Comparison of ENCODE assay signal across 14 mouse cellular contexts in the genomic region with DNA sequence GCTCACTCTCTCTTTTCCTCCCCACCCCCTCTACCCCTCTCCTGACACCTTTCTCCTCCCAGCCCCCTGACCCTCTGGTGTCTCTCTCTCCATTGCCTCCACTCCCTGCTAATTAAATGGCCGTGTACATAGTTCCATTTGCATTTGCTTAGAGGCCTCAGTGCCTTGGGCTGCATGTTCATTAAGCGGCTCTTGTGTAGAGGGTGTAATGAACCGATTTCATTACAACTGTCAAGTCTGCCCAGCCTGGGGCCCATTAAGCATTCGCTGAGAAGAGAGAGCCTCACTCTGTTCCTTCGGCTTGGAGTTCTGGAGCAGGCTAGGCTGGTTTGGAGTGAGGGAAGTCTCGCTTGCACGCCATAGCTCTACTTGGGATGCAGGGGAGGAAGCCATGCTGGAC.
A peak's percentile ranks its signal among the peaks of the same experiment; 100 is the strongest.
DNase-seq lines count a peak whose midpoint lies in the region; ATAC-seq lines count a peak whose summit lies in the region.
"Had no signal": no experiment of that assay in that cellular context is flagged by ENCODE, and none has a peak within 500 bp of the region (broad histone marks: within the 10 kb centered on the region; RNA-seq: fewer than 3 reads in every experiment).

No protein-coding gene starts in this region.

- WGBS in midbrain, embryonic 12.5 days: 47% methylated on average over 7 of the region's 7 CpGs
- WGBS in midbrain, embryonic 11.5 days: 63% methylated on average over 7 of the region's 7 CpGs
- WGBS in forebrain, embryonic 13.5 days: 17% methylated on average over 7 of the region's 7 CpGs
- WGBS in hindbrain, embryonic 16.5 days: 24% methylated on average over 7 of the region's 7 CpGs
- WGBS in heart, embryonic 12.5 days: 60% methylated on average over 7 of the region's 7 CpGs

- ATAC-seq in midbrain, embryonic 12.5 days (ENCODE audit: low FRiP score, low read depth): peak; percentile 19; the same call in 1 of the 2 replicates
- ATAC-seq in midbrain, embryonic 11.5 days (ENCODE audit: low FRiP score): no peak
- ATAC-seq in forebrain, embryonic 13.5 days: peak; percentile 92
- ATAC-seq in hindbrain, embryonic 16.5 days: peak; percentile 86
- ATAC-seq in heart, embryonic 12.5 days (ENCODE audit: insufficient number of reproducible peaks, low FRiP score): no peak

- DNase-seq in midbrain, embryonic 11.5 days (ENCODE audit: low spot score, missing footprints): no peak
- peak; percentile 25 for DNase-seq in retina, embryonic 14.5 days (ENCODE audit: low spot score)
- DNase-seq in testis, postnatal 14 days (ENCODE audit: low spot score): no peak
- DNase-seq in cerebellum, adult 11-12 months: no peak
- DNase-seq: cerebellum, adult 8-10 months; kidney, adult 9 months; layer of hippocampus, postnatal 36 days; liver, embryonic 13.5 days; thymus, postnatal 36 days had no signal

- no peaks in the 10 kb centered on the region for H3K27me3 ChIP-seq in midbrain, embryonic 12.5 days
- H3K27me3 ChIP-seq in midbrain, embryonic 11.5 days (ENCODE audit: control insufficient read depth, insufficient read depth, low read length): no peaks in the 10 kb centered on the region
- H3K27me3 ChIP-seq in forebrain, embryonic 13.5 days: no peaks in the 10 kb centered on the region
- H3K27me3 ChIP-seq in hindbrain, embryonic 16.5 days (replicated peaks; ENCODE audit: control insufficient read depth, insufficient read depth, low read length): no peaks in the 10 kb centered on the region
- H3K27me3 ChIP-seq in heart, embryonic 12.5 days (replicated peaks): no peaks in the 10 kb centered on the region
- H3K27me3 ChIP-seq: liver, embryonic 13.5 days; stomach, embryonic 15.5 days had no signal

- H3K36me3 ChIP-seq in midbrain, embryonic 12.5 days: no peaks in the 10 kb centered on the region
- no peaks in the 10 kb centered on the region for H3K36me3 ChIP-seq in midbrain, embryonic 11.5 days (ENCODE audit: control insufficient read depth, insufficient read depth, low read length)
- no peaks in the 10 kb centered on the region for H3K36me3 ChIP-seq in forebrain, embryonic 13.5 days (ENCODE audit: poor library complexity, severe bottlenecking)
- H3K36me3 ChIP-seq in hindbrain, embryonic 16.5 days (ENCODE audit: control insufficient read depth, insufficient read depth, low read length): no peaks in the 10 kb centered on the region
- H3K36me3 ChIP-seq in heart, embryonic 12.5 days: no peaks in the 10 kb centered on the region
- H3K36me3 ChIP-seq: liver, embryonic 13.5 days; stomach, embryonic 15.5 days had no signal

- peaks cover 12% of the 10 kb centered on the region for H3K9me3 ChIP-seq in midbrain, embryonic 12.5 days
- peaks cover 5% of the 10 kb centered on the region; the same call in 1 of the 2 replicates for H3K9me3 ChIP-seq in midbrain, embryonic 11.5 days (ENCODE audit: control insufficient read depth, low read length)
- peaks cover 25% of the 10 kb centered on the region for H3K9me3 ChIP-seq in forebrain, embryonic 13.5 days (replicated peaks)
- H3K9me3 ChIP-seq in hindbrain, embryonic 16.5 days (ENCODE audit: control insufficient read depth, low read length): peaks cover 8% of the 10 kb centered on the region
- H3K9me3 ChIP-seq in heart, embryonic 12.5 days (replicated peaks): peaks cover 21% of the 10 kb centered on the region; the same call in 1 of the 2 replicates
- H3K9me3 ChIP-seq: liver, embryonic 13.5 days; stomach, embryonic 15.5 days had no signal

- no peak overlapping the region for H3K4me2 ChIP-seq in midbrain, embryonic 12.5 days (replicated peaks)
- no peak overlapping the region for H3K4me2 ChIP-seq in midbrain, embryonic 11.5 days
- 0 out of 2 replicates have a peak overlapping the region, but pooled peaks have one; percentile 8 for H3K4me2 ChIP-seq in forebrain, embryonic 13.5 days
- H3K4me2 ChIP-seq in hindbrain, embryonic 16.5 days (ENCODE audit: low read length): no peak overlapping the region
- H3K4me2 ChIP-seq in heart, embryonic 12.5 days: no peak overlapping the region
- H3K4me2 ChIP-seq: liver, embryonic 13.5 days; stomach, embryonic 15.5 days had no signal

- peaks cover 37% of the 10 kb centered on the region for H3K4me1 ChIP-seq in midbrain, embryonic 12.5 days
- H3K4me1 ChIP-seq in midbrain, embryonic 11.5 days (ENCODE audit: control insufficient read depth, insufficient read depth, low read length): no peaks in the 10 kb centered on the region; the same call in 1 of the 2 replicates
- peaks cover 45% of the 10 kb centered on the region for H3K4me1 ChIP-seq in forebrain, embryonic 13.5 days
- H3K4me1 ChIP-seq in hindbrain, embryonic 16.5 days (ENCODE audit: control insufficient read depth, insufficient read depth, low read depth, low read length): peaks cover 14% of the 10 kb centered on the region
- H3K4me1 ChIP-seq in heart, embryonic 12.5 days (replicated peaks): peaks cover 6% of the 10 kb centered on the region; the same call in 1 of the 2 replicates
- H3K4me1 ChIP-seq: liver, embryonic 13.5 days had no signal

- H3K4me3 ChIP-seq in midbrain, embryonic 12.5 days: no peak overlapping the region
- no peak overlapping the region for H3K4me3 ChIP-seq in midbrain, embryonic 11.5 days (ENCODE audit: low read depth, low read length)
- no peak overlapping the region for H3K4me3 ChIP-seq in forebrain, embryonic 13.5 days
- H3K4me3 ChIP-seq in hindbrain, embryonic 16.5 days (ENCODE audit: low read length): no peak overlapping the region
- H3K4me3 ChIP-seq in heart, embryonic 12.5 days: no peak overlapping the region
- H3K4me3 ChIP-seq: liver, embryonic 13.5 days; stomach, embryonic 15.5 days had no signal

- no peak overlapping the region for H3K9ac ChIP-seq in midbrain, embryonic 12.5 days (replicated peaks)
- no peak overlapping the region for H3K9ac ChIP-seq in midbrain, embryonic 11.5 days (ENCODE audit: low read length)
- no peak overlapping the region for H3K9ac ChIP-seq in forebrain, embryonic 13.5 days
- no peak overlapping the region for H3K9ac ChIP-seq in hindbrain, embryonic 16.5 days (ENCODE audit: low read depth, low read length)
- no peak overlapping the region for H3K9ac ChIP-seq in heart, embryonic 12.5 days
- H3K9ac ChIP-seq: liver, embryonic 13.5 days; stomach, embryonic 15.5 days had no signal

- H3K27ac ChIP-seq in midbrain, embryonic 12.5 days (replicated peaks): peak overlapping the region; percentile 49
- no peak overlapping the region for H3K27ac ChIP-seq in midbrain, embryonic 11.5 days (ENCODE audit: low read depth, low read length)
- H3K27ac ChIP-seq in forebrain, embryonic 13.5 days: peak overlapping the region; percentile 92
- peak overlapping the region; percentile 4; the same call in 1 of the 2 replicates for H3K27ac ChIP-seq in hindbrain, embryonic 16.5 days (ENCODE audit: low read depth, low read length)
- no peak overlapping the region for H3K27ac ChIP-seq in heart, embryonic 12.5 days (ENCODE audit: poor library complexity, severe bottlenecking)
- H3K27ac ChIP-seq: liver, embryonic 13.5 days; stomach, embryonic 15.5 days had no signal

Comparison
In these comparisons a context has a peak if more than half of its experiments do, and no peak if none do; other contexts are left out.
1. ATAC-seq: peak in midbrain, embryonic 12.5 days (single experiment), forebrain, embryonic 13.5 days (single experiment) and hindbrain, embryonic 16.5 days (single experiment); none in midbrain, embryonic 11.5 days (single experiment) and heart, embryonic 12.5 days (single experiment).
2. H3K27ac ChIP-seq: peak in midbrain, embryonic 12.5 days (single experiment), forebrain, embryonic 13.5 days (single experiment) and hindbrain, embryonic 16.5 days (single experiment); none in midbrain, embryonic 11.5 days (single experiment) and heart, embryonic 12.5 days (single experiment).